Mouse (Mus musculus): ENCODE measurements around the gene Hoxb7. TPM values are rescaled to one million over a fixed set of nuclear protein-coding genes. Genes with fewer than 3 reads are reported as not detected.

Gene Hoxb7
- polyA plus RNA-seq, 1 experiment from 2014 or later = 0.25 TPM

DNA sequence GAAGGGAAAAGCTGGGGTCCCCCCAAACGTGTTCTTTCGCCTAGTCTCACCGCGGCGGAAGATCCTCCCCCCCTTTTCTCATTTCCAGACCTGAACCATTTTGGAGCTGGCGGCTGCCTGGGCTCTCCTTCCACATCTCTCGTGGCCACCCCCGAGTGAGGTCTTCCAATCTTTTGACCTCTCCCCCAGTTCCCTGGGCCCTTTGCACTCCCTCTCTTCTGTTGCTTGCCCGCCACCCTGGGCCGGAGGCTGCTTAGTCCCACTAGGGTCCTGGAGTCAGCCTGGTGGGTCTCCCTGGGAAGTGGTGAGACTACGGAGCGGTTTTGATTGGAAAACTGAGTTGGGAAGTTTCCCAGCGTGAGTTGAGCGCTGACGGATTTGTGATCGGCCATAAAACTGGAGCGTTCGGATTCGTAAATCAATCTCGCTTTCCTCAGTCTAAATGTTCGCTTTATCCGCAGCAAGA lies 39.4 kb downstream of the Hoxb7 start:
- no peaks in the 10 kb centered on the region for H3K4me1 ChIP-seq (ENCODE audit: control insufficient read depth, low read depth, low read length)
- no peak overlapping the region for H3K27ac ChIP-seq (ENCODE audit: low read length)
- no peak for ATAC-seq (ENCODE audit: low read depth)
- WGBS (ENCODE audit: insufficient replicate concordance) = 38% methylated on average over 22 of the region's 22 CpGs
- H3K4me3 ChIP-seq (ENCODE audit: low read depth, low read length) = no peak overlapping the region
- H3K27me3 ChIP-seq (ENCODE audit: control insufficient read depth, insufficient read depth, low read depth, low read length) = peaks cover 75% of the 10 kb centered on the region
- H3K9ac ChIP-seq (ENCODE audit: low read depth, low read length) = no peak overlapping the region
- H3K4me2 ChIP-seq (ENCODE audit: low read depth, low read length) = no peak overlapping the region
- H3K9me3 ChIP-seq (replicated peaks; ENCODE audit: control insufficient read depth, low read length) = no peaks in the 10 kb centered on the region
- H3K36me3 ChIP-seq (ENCODE audit: control insufficient read depth, insufficient read depth) = no peaks in the 10 kb centered on the region

DNA sequence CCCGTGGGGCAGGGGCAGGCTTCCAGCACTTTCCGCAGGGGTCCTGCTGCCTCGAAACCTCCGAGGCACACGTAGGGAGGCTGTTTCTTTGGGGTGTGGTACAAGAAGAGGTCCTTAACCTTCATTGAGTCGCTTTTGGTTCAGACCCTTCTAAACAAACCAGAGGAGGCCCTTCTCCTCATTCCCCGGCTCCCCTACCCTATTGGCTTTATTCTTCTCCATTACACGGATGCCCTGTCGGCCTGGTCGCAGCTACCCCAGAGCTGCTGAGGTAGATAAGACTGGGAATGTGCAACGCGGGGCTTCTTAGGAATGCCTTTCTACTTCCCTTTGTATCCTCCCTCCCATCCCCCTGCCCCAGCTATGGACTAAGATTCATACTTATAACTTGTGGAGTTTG lies 40.3 kb downstream of the Hoxb7 start:
- Histone ChIP-seq H3K4me1 (ENCODE audit: control insufficient read depth, low read depth, low read length) (no peaks in the 10 kb centered on the region), H3K27ac (ENCODE audit: low read length) (no peak overlapping the region), H3K27me3 (ENCODE audit: control insufficient read depth, insufficient read depth, low read depth, low read length) (peaks cover 70% of the 10 kb centered on the region), H3K36me3 (ENCODE audit: control insufficient read depth, insufficient read depth) (no peaks in the 10 kb centered on the region), H3K9ac (ENCODE audit: low read depth, low read length) (no peak overlapping the region), H3K4me3 (ENCODE audit: low read depth, low read length) (no peak overlapping the region), H3K9me3 (replicated peaks; ENCODE audit: control insufficient read depth, low read length) (no peaks in the 10 kb centered on the region), H3K4me2 (ENCODE audit: low read depth, low read length) (no peak overlapping the region)
- WGBS (ENCODE audit: insufficient replicate concordance) = 39% methylated on average over 12 of the region's 12 CpGs
- no peak for ATAC-seq (ENCODE audit: low read depth)

DNA sequence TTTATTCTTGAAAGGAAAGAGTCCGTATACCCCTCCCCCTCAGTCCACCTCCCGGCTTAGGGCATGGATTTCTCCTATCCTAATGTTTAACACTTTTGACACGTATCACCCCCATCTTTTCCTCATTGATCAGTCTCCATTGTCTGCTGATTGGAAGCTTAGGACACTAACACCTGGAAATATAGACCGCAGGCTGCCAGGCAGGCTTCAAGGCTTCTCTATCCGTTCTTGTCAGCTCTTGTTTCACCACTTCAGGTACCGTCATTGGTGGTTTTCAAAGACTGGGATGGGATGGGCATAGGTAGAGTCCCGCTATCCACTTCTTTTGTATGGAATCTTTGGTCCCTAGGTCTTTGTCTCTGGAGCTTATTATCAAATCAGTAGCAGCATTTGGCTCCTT lies 40.7 kb downstream of the Hoxb7 start:
- no peak for ATAC-seq (ENCODE audit: low read depth)
- Histone ChIP-seq H3K9ac (ENCODE audit: low read depth, low read length) (no peak overlapping the region), H3K27me3 (ENCODE audit: control insufficient read depth, insufficient read depth, low read depth, low read length) (peaks cover 70% of the 10 kb centered on the region), H3K4me1 (ENCODE audit: control insufficient read depth, low read depth, low read length) (no peaks in the 10 kb centered on the region), H3K4me3 (ENCODE audit: low read depth, low read length) (no peak overlapping the region), H3K36me3 (ENCODE audit: control insufficient read depth, insufficient read depth) (no peaks in the 10 kb centered on the region), H3K4me2 (ENCODE audit: low read depth, low read length) (no peak overlapping the region), H3K9me3 (replicated peaks; ENCODE audit: control insufficient read depth, low read length) (no peaks in the 10 kb centered on the region), H3K27ac (ENCODE audit: low read length) (no peak overlapping the region)
- WGBS (ENCODE audit: insufficient replicate concordance) = 46% methylated on average over 7 of the region's 7 CpGs

DNA sequence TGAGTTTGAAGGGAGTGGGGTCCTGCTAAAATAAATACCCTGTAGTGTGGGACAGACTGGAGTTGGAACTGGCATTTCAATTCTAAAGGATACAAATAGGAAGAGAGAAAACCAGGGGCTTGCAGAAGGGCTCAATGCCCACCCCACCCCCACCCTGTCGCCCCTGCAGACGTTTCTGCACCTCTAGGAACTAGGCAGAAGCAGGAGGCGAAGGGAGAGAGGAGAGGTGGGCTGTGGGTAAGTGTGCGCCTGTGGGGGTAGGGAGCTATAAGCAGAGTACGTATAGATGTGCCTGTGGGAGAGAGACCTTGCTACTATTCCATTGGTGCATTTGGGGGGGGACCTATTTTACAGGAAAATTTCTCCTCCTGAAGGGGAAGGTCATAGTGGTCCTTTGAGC lies 41.3 kb downstream of the Hoxb7 start:
- Histone ChIP-seq H3K36me3 (ENCODE audit: control insufficient read depth, insufficient read depth) (no peaks in the 10 kb centered on the region), H3K27ac (ENCODE audit: low read length) (no peak overlapping the region), H3K9ac (ENCODE audit: low read depth, low read length) (no peak overlapping the region), H3K4me3 (ENCODE audit: low read depth, low read length) (no peak overlapping the region), H3K27me3 (ENCODE audit: control insufficient read depth, insufficient read depth, low read depth, low read length) (peaks cover 72% of the 10 kb centered on the region), H3K9me3 (replicated peaks; ENCODE audit: control insufficient read depth, low read length) (no peaks in the 10 kb centered on the region), H3K4me2 (ENCODE audit: low read depth, low read length) (no peak overlapping the region), H3K4me1 (ENCODE audit: control insufficient read depth, low read depth, low read length) (no peaks in the 10 kb centered on the region)
- 27% methylated on average over 5 of the region's 5 CpGs for WGBS (ENCODE audit: insufficient replicate concordance)
- ATAC-seq (ENCODE audit: low read depth) = no peak

DNA sequence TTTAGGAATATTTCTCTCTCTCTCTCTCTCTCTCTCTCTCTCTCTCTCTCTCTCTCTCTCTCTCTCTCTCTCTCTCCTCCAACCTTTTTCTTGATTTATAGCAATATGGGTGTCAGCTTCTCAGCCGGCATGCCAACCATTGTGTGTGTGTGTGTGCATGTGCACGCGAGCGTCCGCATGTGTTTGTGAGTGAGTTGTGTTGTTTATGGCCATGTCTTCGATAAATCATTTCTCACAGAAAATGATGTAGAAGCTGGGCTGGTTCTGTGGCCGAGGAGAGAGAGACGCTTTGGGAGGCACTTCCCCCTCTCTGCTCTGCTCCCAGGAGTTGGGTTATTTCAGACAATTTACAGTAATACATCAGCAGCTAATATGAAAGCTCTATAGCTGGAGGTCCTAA lies 42.2 kb downstream of the Hoxb7 start:
- no peak for ATAC-seq (ENCODE audit: low read depth)
- H3K36me3 ChIP-seq (ENCODE audit: control insufficient read depth, insufficient read depth) = no peaks in the 10 kb centered on the region
- no peaks in the 10 kb centered on the region for H3K4me1 ChIP-seq (ENCODE audit: control insufficient read depth, low read depth, low read length)
- H3K4me3 ChIP-seq (ENCODE audit: low read depth, low read length) = no peak overlapping the region
- no peak overlapping the region for H3K9ac ChIP-seq (ENCODE audit: low read depth, low read length)
- no peaks in the 10 kb centered on the region for H3K9me3 ChIP-seq (replicated peaks; ENCODE audit: control insufficient read depth, low read length)
- peaks cover 72% of the 10 kb centered on the region for H3K27me3 ChIP-seq (ENCODE audit: control insufficient read depth, insufficient read depth, low read depth, low read length)
- H3K27ac ChIP-seq (ENCODE audit: low read length) = no peak overlapping the region
- no peak overlapping the region for H3K4me2 ChIP-seq (ENCODE audit: low read depth, low read length)
- WGBS (ENCODE audit: insufficient replicate concordance) = 42% methylated on average over 8 of the region's 8 CpGs

DNA sequence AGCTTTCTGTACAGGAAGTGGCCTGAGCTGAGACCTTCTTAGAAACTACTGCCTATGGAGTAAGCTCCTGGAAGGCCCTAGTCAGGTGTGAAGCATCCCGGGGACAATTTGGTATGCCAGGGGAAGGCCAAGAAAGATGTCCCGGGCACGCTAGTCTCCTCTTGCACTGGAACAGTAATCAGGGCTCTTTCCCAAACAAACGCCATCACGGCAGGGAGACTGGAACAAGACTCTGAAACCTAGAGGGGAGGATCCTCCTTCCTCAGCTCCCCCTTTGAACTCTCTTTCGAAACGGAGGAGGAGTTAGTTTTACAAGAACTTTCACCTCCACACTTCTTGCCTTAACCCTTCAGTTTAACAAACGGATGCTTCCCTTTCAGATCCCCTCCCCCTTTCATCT lies 45.7 kb downstream of the Hoxb7 start:
- no peaks in the 10 kb centered on the region for H3K36me3 ChIP-seq (ENCODE audit: control insufficient read depth, insufficient read depth)
- H3K4me3 ChIP-seq (ENCODE audit: low read depth, low read length) = no peak overlapping the region
- no peaks in the 10 kb centered on the region for H3K9me3 ChIP-seq (replicated peaks; ENCODE audit: control insufficient read depth, low read length)
- ATAC-seq (ENCODE audit: low read depth) = no peak
- WGBS (ENCODE audit: insufficient replicate concordance) = 9% methylated on average over 8 of the region's 8 CpGs
- no peaks in the 10 kb centered on the region for H3K4me1 ChIP-seq (ENCODE audit: control insufficient read depth, low read depth, low read length)
- H3K27me3 ChIP-seq (ENCODE audit: control insufficient read depth, insufficient read depth, low read depth, low read length) = peaks cover 69% of the 10 kb centered on the region
- H3K9ac ChIP-seq (ENCODE audit: low read depth, low read length) = no peak overlapping the region
- no peak overlapping the region for H3K27ac ChIP-seq (ENCODE audit: low read length)
- no peak overlapping the region for H3K4me2 ChIP-seq (ENCODE audit: low read depth, low read length)

DNA sequence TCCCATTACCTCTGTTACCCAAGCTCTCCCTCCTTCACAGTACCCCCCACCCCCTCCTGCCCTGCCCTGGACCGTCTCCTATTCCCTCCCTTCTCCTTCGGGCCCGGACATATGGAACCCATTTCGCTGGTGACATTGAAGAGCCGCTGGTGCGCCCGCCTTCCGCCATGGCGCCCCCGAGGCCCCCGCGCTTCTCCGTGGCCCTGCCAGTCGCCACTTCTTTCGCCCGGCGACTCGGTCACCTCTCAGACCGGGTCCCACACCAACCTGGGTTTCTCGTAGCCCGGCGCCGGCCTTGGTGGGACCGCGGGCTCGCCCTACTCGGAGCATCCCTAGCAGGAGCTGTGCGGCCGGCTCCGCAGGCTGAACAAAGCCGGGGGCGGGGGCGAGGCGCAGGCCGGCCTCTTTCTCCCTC lies 46.2 kb downstream of the Hoxb7 start:
- Histone ChIP-seq H3K27ac (ENCODE audit: low read length) (no peak overlapping the region), H3K27me3 (ENCODE audit: control insufficient read depth, insufficient read depth, low read depth, low read length) (peaks cover 68% of the 10 kb centered on the region)
- ATAC-seq (ENCODE audit: low read depth) = no peak

DNA sequence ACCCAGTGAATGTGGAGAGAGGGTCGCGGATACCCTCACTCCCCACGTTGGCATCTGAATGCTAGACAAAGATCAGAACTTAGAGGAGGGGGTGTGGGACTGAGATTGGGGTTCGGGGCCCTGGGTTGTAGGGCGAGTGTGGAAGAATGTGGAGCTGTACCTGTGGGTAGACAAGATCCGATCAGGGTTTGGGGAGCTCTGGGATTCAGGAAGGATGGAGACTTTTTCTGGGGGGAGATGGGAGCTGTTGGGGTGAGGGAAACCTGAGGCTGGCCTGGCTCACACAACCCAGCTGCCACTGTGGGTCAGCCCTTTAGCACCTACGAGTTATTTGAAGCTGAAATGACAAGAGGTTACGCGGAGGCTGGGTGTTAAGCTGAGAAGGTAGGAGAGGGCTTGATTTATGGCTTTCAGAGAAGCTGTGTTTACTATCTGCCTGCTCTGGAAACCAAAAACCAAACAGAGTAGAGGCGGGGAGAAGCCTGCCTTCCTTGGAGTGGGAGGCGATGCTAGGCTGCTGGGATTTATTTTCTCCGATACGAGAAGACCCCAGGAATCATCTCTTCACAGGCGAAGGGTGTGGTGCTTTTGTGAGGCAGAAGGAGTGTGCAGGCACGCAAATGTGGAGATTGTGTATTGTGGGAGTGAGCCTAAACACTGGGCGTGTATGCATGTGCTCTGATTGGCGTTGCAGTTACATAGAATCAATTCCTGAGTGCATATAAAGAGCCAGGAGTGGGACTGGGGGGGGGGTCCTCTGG lies 47.0 kb downstream of the Hoxb7 start:
- H3K4me3 ChIP-seq (ENCODE audit: low read depth, low read length) = no peak overlapping the region; the same call in 1 of the 2 replicates
- H3K27ac ChIP-seq (ENCODE audit: low read length) = no peak overlapping the region
- H3K27me3 ChIP-seq (ENCODE audit: control insufficient read depth, insufficient read depth, low read depth, low read length) = peaks cover 65% of the 10 kb centered on the region
- H3K4me2 ChIP-seq (ENCODE audit: low read depth, low read length) = no peak overlapping the region
- 29% methylated on average over 17 of the region's 17 CpGs for WGBS (ENCODE audit: insufficient replicate concordance)
- no peaks in the 10 kb centered on the region for H3K36me3 ChIP-seq (ENCODE audit: control insufficient read depth, insufficient read depth)
- H3K4me1 ChIP-seq (ENCODE audit: control insufficient read depth, low read depth, low read length) = no peaks in the 10 kb centered on the region
- ATAC-seq (ENCODE audit: low read depth) = no peak
- H3K9me3 ChIP-seq (replicated peaks; ENCODE audit: control insufficient read depth, low read length) = no peaks in the 10 kb centered on the region
- H3K9ac ChIP-seq (ENCODE audit: low read depth, low read length) = no peak overlapping the region

More for the DNA sequence above, 46.2 kb downstream of the Hoxb7 start:
- Histone ChIP-seq H3K9ac (ENCODE audit: low read depth, low read length) (no peak overlapping the region), H3K4me1 (ENCODE audit: control insufficient read depth, low read depth, low read length) (no peaks in the 10 kb centered on the region), H3K9me3 (replicated peaks; ENCODE audit: control insufficient read depth, low read length) (no peaks in the 10 kb centered on the region), H3K36me3 (ENCODE audit: control insufficient read depth, insufficient read depth) (no peaks in the 10 kb centered on the region), H3K4me3 (ENCODE audit: low read depth, low read length) (peak overlapping the region; percentile 21; the same call in 1 of the 2 replicates), H3K4me2 (ENCODE audit: low read depth, low read length) (0 out of 2 replicates have a peak overlapping the region, but pooled peaks have one; percentile 10)
- 6% methylated on average over 25 of the region's 35 CpGs for WGBS (ENCODE audit: insufficient replicate concordance)

DNA sequence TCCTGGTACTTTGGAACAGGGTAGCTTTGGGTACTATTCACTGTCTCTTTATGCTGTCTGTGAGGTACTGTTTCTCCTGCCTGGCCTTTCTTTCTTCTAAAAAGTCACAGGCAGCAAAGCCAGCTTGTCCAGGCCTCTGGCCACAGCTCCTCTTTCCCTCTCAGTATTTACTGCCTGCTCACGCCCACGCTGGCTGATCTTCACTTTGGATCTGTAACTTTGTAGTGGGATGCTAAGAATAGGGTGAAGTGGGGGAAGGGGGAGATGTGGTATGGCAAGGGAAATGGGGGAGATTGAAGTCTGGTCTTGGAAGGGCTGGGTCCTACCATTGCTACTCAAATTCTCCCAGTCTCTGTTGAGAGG lies 47.6 kb downstream of the Hoxb7 start:
- no peaks in the 10 kb centered on the region for H3K9me3 ChIP-seq (replicated peaks; ENCODE audit: control insufficient read depth, low read length)
- WGBS (ENCODE audit: insufficient replicate concordance) = 31% methylated on average over 2 of the region's 2 CpGs
- no peak overlapping the region for H3K4me2 ChIP-seq (ENCODE audit: low read depth, low read length)
- peaks cover 70% of the 10 kb centered on the region for H3K27me3 ChIP-seq (ENCODE audit: control insufficient read depth, insufficient read depth, low read depth, low read length)
- H3K27ac ChIP-seq (ENCODE audit: low read length) = no peak overlapping the region
- H3K36me3 ChIP-seq (ENCODE audit: control insufficient read depth, insufficient read depth) = no peaks in the 10 kb centered on the region
- no peaks in the 10 kb centered on the region for H3K4me1 ChIP-seq (ENCODE audit: control insufficient read depth, low read depth, low read length)
- no peak for ATAC-seq (ENCODE audit: low read depth)
- H3K9ac ChIP-seq (ENCODE audit: low read depth, low read length) = no peak overlapping the region
- no peak overlapping the region for H3K4me3 ChIP-seq (ENCODE audit: low read depth, low read length)
